Mouse (Mus musculus) ES-E14 (cell line): ENCODE results near the gene Wbp2nl. TPM values are rescaled to one million over a fixed set of nuclear protein-coding genes. Genes with fewer than 3 reads are reported as not detected.

Source experiments
- DNase-seq: peaks from one replicate; pipeline ENCODE4 v3.0.0-alpha.2; 2013; ENCODE audit warnings: low read depth, low spot score
- H3K27ac ChIP-seq: 2 replicates; pipeline ENCODE4 v1.5.1; 2012; ENCODE audit warnings: low read depth, mild to moderate bottlenecking, low read length, moderate library complexity, mixed read lengths; ENCODE audit not compliant: poor library complexity, insufficient read depth, severe bottlenecking
- H3K36me3 ChIP-seq: 2 replicates; pipeline ENCODE4 v1.6.1; 2012; ENCODE audit warnings: mild to moderate bottlenecking, low read length, moderate library complexity, mixed read lengths; ENCODE audit not compliant: control insufficient read depth, poor library complexity, insufficient read depth, severe bottlenecking
- H3K4me1 ChIP-seq, 2 experiments: fragments of 150-350 bp in 1 of 2; sonication (generic) in 1 of 2; 2 replicates each; pipeline ENCODE4 v1.6.1; 2012; ENCODE audit warnings: low read length in 2 of 2, mild to moderate bottlenecking in 1 of 2, mixed read lengths in 1 of 2; ENCODE audit not compliant: control insufficient read depth in 2 of 2, insufficient read depth in 2 of 2, poor library complexity in 1 of 2
- H3K4me3 ChIP-seq, 2 experiments: fragments of 150-350 bp in 1 of 2; sonication (generic) in 1 of 2; 2 replicates each; pipeline ENCODE4 v1.5.1; 2012; ENCODE audit warnings: low read length in 2 of 2, low read depth in 1 of 2, mild to moderate bottlenecking in 1 of 2, mixed read lengths in 1 of 2; ENCODE audit not compliant: insufficient read depth in 1 of 2, poor library complexity in 1 of 2, severe bottlenecking in 1 of 2
- H3K9ac ChIP-seq: 2 replicates; pipeline ENCODE4 v1.6.1; 2012; ENCODE audit warnings: low read depth, mild to moderate bottlenecking, low read length, mixed read lengths; ENCODE audit not compliant: poor library complexity, insufficient read depth, severe bottlenecking
- H3K9me3 ChIP-seq: fragments of 150-350 bp; sonication (generic); 2 replicates; pipeline ENCODE4 v1.6.1; 2012; ENCODE audit warnings: low read depth, mild to moderate bottlenecking, low read length; ENCODE audit not compliant: control insufficient read depth, insufficient read depth
- CHD2 ChIP-seq: IDR thresholded peaks from 2 replicates; pipeline ENCODE4 v1.6.1; 2014; ENCODE audit warnings: mild to moderate bottlenecking, low read depth, low read length, inconsistent platforms
- HCFC1 ChIP-seq: IDR thresholded peaks from 2 replicates; pipeline ENCODE4 v1.6.1; 2012; ENCODE audit warnings: low read length, inconsistent platforms, borderline replicate concordance; ENCODE audit not compliant: insufficient read depth
- MAFK ChIP-seq: IDR thresholded peaks from 2 replicates; pipeline ENCODE4 v1.6.1; 2014; ENCODE audit warnings: mild to moderate bottlenecking, low read depth, low read length, inconsistent platforms; ENCODE audit not compliant: insufficient read depth
- ZC3H11A ChIP-seq: IDR thresholded peaks from 2 replicates; pipeline ENCODE4 v1.6.1; 2012; ENCODE audit warnings: low read depth, mild to moderate bottlenecking, inconsistent platforms, low read length, borderline replicate concordance
- ZNF384 ChIP-seq: IDR thresholded peaks from 2 replicates; pipeline ENCODE4 v1.6.1; 2012; ENCODE audit warnings: low read depth, low read length, inconsistent platforms
- in situ Hi-C, 2 experiments: fragments of 600-800 bp; cut with MboI; formaldehyde crosslinking; loops; one replicate each; pipeline ENCODE4 v1.15.1; 2025; ENCODE audit warnings: low sequenced_read_pairs in 2 of 2, inconsistent platforms in 1 of 2; ENCODE audit not compliant: unreplicated experiment in 2 of 2
- total RNA-seq: library from RNA; depleted of rRNA; stranded (reverse); fragments of 300-350 nt; gene quantifications from 2 replicates; pipeline ENCODE4 v1.2.3, GENCODE M21; 2012

The Wbp2nl gene
- total RNA-seq, 1 experiment: 2.1 TPM

GRCm38 (mm10) chr15:82341036-82341501 lies 42.3 kb downstream of the Wbp2nl start:
- in situ Hi-C loops: no loop called here

GRCm38 (mm10) chr15:82341675-82342542 lies 43.2 kb downstream of the Wbp2nl start:
- TF ChIP-seq MAFK (no peak), ZC3H11A (no peak), ZNF384 (no peak), HCFC1 (no peak), CHD2 (no peak)
- DNase-seq: no peak
- Histone ChIP-seq H3K4me1 (peaks cover 9 to 15% of the 10 kb centered on the region in 2 experiments), H3K9me3 (no peaks in the 10 kb centered on the region), H3K27ac (no peak overlapping the region), H3K36me3 (no peaks in the 10 kb centered on the region), H3K9ac (no peak overlapping the region), H3K4me3 (peak overlapping the region; percentile 66 to 70; a peak in 3 of 4 replicates)
- in situ Hi-C loops: no loop called here

More at GRCm38 (mm10) chr15:82341036-82341501, 42.3 kb downstream of the Wbp2nl start:
- Histone ChIP-seq H3K4me1 (peaks cover 12% of the 10 kb centered on the region in 2 experiments), H3K9me3 (no peaks in the 10 kb centered on the region), H3K4me3 (peak overlapping the region; percentile 66 to 70), H3K9ac (peak overlapping the region; percentile 73), H3K27ac (no peak overlapping the region), H3K36me3 (peaks cover under 1% of the 10 kb centered on the region; the same call in 1 of the 2 replicates)
- TF ChIP-seq MAFK (no peak), ZNF384 (no peak), HCFC1 (no peak), ZC3H11A (no peak), CHD2 (no peak)
- DNase-seq: no peak

GRCm38 (mm10) chr15:82342543-82342935 lies 43.8 kb downstream of the Wbp2nl start:
- H3K4me1 ChIP-seq: peaks cover 10 to 16% of the 10 kb centered on the region in 2 experiments
- no peaks in the 10 kb centered on the region; the same call in 1 of the 2 replicates for H3K36me3 ChIP-seq
- H3K9me3 ChIP-seq: no peaks in the 10 kb centered on the region
- no peak overlapping the region for H3K4me3 ChIP-seq
- no peak for DNase-seq
- H3K27ac ChIP-seq: no peak overlapping the region
- H3K9ac ChIP-seq: no peak overlapping the region
- no peak for TF ChIP-seq ZNF384
- no peak for TF ChIP-seq MAFK
- no peak for TF ChIP-seq ZC3H11A
- no peak for TF ChIP-seq CHD2
- no peak for TF ChIP-seq HCFC1
- in situ Hi-C loops: no loop called here

GRCm38 (mm10) chr15:82343368-82344287 lies 44.9 kb downstream of the Wbp2nl start:
- Histone ChIP-seq H3K4me3 (no peak overlapping the region), H3K4me1 (peaks cover 11 to 13% of the 10 kb centered on the region in 2 experiments), H3K36me3 (peaks cover 8% of the 10 kb centered on the region), H3K27ac (no peak overlapping the region), H3K9ac (no peak overlapping the region), H3K9me3 (no peaks in the 10 kb centered on the region)
- no peak for TF ChIP-seq HCFC1
- DNase-seq: no peak
- in situ Hi-C loops: no loop called here
